Mouse (Mus musculus) ES-E14 (cell line): Measurements from ENCODE around the gene Cc2d2a.

Experiments used
- CHD2 ChIP-seq: IDR thresholded peaks from 2 replicates; pipeline ENCODE4 v1.6.1; 2014; ENCODE audit warnings: mild to moderate bottlenecking, low read depth, low read length, inconsistent platforms
- HCFC1 ChIP-seq: IDR thresholded peaks from 2 replicates; pipeline ENCODE4 v1.6.1; 2012; ENCODE audit warnings: low read length, inconsistent platforms, borderline replicate concordance; ENCODE audit not compliant: insufficient read depth
- MAFK ChIP-seq: IDR thresholded peaks from 2 replicates; pipeline ENCODE4 v1.6.1; 2014; ENCODE audit warnings: mild to moderate bottlenecking, low read depth, low read length, inconsistent platforms; ENCODE audit not compliant: insufficient read depth
- ZC3H11A ChIP-seq: IDR thresholded peaks from 2 replicates; pipeline ENCODE4 v1.6.1; 2012; ENCODE audit warnings: low read depth, mild to moderate bottlenecking, inconsistent platforms, low read length, borderline replicate concordance

DNA sequence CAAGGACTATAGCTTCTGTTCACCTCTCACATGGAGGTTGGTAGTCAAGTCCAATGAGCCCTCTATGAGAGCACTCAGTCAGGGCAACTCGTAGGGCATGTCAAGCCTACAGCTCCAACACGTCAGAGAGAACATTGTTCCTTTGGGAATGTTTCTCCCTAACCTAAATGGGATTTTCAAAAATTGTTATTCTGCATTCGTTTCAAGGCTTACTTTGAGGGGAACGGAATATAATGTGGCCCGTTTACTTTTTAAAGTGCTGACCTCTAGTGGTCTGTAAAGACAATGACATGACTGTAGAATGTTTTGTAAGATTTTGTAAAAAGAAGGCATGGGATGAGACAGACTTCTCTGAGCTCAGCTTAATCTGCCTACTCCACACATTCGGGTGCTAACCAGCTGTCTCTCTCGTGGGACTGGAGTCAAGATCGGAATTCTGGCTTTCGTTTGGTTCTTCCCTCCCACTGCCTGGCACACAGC lies 27.5 kb upstream of the Cc2d2a start:
- TF ChIP-seq CHD2 (no peak), ZC3H11A (peak; percentile 27; the same call in 1 of the 2 replicates), MAFK (no peak), HCFC1 (no peak)
